Mouse (Mus musculus) heart, postnatal 36 days (tissue): ENCODE measurements around the gene Thap2. TPM values are rescaled to one million over a fixed set of nuclear protein-coding genes. Genes with fewer than 3 reads are reported as not detected.

Experiments
- DNase-seq, 2 experiments: peaks; one replicate each; pipeline ENCODE4 v3.0.0; 2021 to 2022
- intact Hi-C: fragments of 180-260 bp; cut with DNase I; formaldehyde crosslinking; loops from one replicate; pipeline ENCODE4 v1.15.1; 2025
- total RNA-seq, 2 experiments: library from RNA; stranded (reverse); gene quantifications; 2 replicates each; pipeline ENCODE4 v1.2.3; 2021

Thap2 gene
- 1 to 10 TPM; 6.0 to 8.2 TPM for total RNA-seq

DNA sequence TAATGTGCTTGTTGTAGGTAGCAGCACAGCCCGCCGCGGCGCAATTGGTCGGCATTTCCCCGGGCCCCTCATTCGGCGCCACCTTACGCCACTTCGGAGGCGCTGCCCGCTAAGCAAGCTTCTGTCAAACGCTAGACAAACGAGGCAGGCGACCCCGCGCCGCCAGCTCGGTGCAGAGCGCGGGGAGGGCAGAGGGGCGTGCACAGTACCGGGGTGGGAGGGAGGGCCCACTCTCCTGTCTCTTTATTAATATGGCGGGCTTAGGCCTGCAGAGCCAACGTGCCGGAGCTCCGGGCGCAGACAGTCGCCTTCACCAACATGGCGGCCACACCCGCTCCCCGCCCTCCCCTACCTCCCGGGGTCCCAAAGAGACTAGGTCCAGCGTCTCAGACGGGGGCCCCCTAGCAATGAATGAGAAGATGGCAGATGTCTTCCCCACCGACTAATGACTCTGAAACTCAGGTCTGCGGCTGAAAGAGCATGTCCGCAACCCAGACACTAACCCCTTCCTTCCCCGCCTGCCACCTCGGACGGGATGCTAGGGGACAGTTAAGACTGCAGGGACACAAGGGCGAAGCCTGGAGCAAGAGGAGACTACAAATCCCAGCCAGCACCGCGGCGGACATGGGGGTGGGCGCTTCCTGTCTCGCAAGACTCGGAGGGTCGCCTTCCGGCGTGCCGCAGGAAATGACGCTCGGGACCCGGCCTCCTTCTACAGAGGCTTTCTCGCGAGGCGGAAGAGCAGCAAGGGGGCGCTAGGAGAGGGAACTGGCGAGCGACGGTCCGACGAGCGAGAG is at the start of gene Thap2, which contains the start of gene Zfc3h1:
Gene Thap2 (minus strand): TSS at position 223 of the 797 bp plus-strand sequence.
Gene Zfc3h1 (plus strand): TSS at position 739 of the 797 bp plus-strand sequence.
- intact Hi-C loops = loop anchor here (1.0 to 5.0 kb wide), 4 partner anchors 22 to 132 kb away; partner anchors contain the start of genes Rab21, Tbc1d15 and Tmem19
- peak; percentile 95 for DNase-seq

DNA sequence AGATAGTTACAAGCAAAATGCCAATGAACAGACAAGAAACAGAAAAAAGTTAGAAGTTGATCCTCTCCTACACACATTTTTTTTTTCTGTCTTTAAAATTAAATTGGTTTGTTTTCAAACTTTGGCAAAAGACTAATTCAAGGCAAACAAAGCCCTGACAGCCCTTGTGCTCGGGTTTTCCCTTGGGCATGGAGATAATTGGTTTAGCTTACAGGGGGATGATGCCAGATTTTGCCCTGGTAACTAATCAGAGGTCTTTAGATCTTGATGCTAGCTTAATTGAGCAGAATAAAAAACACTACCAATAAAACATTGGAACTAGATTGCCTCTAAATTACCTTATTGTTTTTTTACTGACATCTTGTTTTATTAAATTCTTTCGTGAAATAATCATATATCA is 41.1 kb upstream of the Thap2 start:
- intact Hi-C loops = no loop called here
- no peak for DNase-seq

GRCm38 (mm10) chr10:115421976-115422375 is 37.7 kb upstream of the Thap2 start:
- DNase-seq = no peak
- intact Hi-C loops = loop anchor here (2.0 kb wide), 1 partner anchor 15 kb away; no protein-coding TSS in a partner anchor

GRCm38 (mm10) chr10:115414056-115414455 is 29.8 kb upstream of the Thap2 start:
- intact Hi-C loops = no loop called here
- no peak for DNase-seq

DNA sequence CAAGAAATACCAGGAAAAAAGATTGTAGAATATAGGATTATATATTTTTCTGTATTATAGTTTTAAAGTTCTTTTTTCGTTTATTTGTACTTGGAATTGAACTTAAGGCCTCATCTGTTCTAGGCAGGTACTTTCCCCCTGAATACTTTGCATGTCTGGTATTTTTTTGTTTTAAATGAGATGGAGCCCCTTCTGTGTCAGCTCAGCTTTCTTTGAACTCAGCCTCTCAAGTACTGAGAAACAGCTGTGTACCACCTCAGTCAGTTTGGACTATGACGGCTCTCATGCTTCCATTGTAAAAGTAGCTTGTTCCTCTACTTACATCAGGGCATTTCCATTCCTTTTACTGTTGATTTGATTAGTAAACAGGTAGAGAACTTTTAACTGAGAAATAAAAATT is 29.3 kb upstream of the Thap2 start:
- DNase-seq = no peak
- intact Hi-C loops = no loop called here

DNA sequence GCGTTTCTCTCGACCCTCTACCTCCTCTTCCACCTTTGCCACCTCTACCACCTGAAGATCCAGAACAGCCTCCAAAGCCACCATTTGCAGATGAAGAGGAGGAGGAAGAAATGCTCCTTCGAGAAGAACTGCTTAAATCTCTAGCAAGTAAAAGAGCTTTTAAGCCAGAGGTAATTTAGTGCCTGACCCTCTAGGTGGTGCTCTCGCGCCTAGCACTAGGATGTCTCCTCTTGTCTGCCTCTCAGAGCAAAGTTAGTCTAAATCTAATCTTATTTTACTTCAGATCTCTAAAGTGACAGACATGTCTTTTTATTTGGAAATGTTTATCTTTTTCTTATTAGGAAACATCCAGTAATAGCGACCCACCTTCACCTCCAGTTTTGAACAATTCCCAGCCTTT is 22.1 kb upstream of the Thap2 start:
- intact Hi-C loops = loop anchor here (2.0 kb wide), 2 partner anchors 14 to 210 kb away; no protein-coding TSS in a partner anchor

DNA sequence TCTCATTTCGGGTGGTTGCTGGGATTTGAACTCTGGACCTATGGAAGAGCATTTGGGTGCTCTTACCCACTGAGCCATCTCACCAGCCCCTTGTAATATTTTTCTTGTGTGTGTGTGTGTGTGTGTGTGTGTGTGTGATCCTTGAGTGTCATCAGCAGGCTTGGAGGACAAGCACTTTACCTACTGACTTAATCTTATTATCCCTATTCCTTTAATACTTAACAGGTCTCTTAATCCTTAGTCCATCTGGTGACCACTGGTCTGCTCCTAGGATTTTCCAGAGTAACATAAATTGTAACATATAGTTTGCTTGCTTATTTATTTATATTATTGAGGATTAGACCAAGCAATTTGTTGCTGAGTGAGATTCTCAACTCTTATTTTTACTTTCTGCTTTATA is 7.7 kb upstream of the Thap2 start:
- DNase-seq = no peak
- intact Hi-C loops = no loop called here

More for the DNA sequence above, 22.1 kb upstream of the Thap2 start:
- DNase-seq = peak; percentile 42 to 52

DNA sequence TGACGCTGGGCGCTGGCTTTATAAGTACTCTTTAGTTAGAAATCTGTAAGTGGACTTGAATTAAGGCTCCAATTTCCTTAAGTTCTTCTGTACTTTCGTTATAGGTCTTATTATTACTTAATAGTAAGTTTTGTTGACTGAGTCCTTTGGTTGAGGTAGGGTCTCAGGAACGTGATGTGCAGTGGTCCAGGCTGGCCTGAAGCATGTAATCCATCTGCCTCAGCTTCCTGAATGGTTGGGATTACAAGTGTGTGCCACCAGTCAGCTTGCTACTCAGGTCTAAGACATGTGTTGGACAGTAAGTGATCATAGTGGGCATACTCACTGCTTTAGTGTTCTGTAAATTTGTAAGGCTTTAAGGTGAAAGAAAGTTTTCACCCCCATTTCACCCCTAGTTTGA is 6.8 kb upstream of the Thap2 start:
- intact Hi-C loops = no loop called here

DNA sequence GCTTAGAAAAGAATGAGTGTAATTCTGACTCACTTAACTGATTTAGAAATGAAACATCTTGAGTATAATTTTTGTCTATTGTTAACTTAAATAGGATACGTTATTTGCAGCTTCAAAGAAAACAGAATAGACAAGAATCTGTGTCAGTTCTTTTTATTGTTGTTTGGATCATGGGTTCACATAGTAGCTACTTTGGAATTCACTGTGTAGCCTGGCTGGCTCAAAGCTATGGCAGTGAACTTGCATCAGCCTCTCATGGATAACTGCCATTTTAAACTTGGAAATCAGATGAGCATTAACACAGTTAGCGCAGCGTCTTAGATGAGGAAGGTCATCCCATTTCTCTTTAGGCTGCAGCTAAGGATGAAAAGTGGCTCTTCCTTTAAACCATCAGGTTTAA is 3.6 kb upstream of the Thap2 start:
- intact Hi-C loops = loop anchor here (5.0 kb wide), 1 partner anchor 136 kb away; the partner anchor contains the start of gene Tbc1d15

More for the DNA sequence above, 6.8 kb upstream of the Thap2 start:
- no peak for DNase-seq

GRCm38 (mm10) chr10:115385018-115386002 is 1.1 kb upstream of the Thap2 start:
- DNase-seq = peak; percentile 63 to 84
- intact Hi-C loops = loop anchor here (2.0 to 5.0 kb wide), 3 partner anchors 63 to 133 kb away; partner anchors contain the start of genes Rab21 and Tbc1d15

More for the DNA sequence above, 3.6 kb upstream of the Thap2 start:
- DNase-seq = no peak

DNA sequence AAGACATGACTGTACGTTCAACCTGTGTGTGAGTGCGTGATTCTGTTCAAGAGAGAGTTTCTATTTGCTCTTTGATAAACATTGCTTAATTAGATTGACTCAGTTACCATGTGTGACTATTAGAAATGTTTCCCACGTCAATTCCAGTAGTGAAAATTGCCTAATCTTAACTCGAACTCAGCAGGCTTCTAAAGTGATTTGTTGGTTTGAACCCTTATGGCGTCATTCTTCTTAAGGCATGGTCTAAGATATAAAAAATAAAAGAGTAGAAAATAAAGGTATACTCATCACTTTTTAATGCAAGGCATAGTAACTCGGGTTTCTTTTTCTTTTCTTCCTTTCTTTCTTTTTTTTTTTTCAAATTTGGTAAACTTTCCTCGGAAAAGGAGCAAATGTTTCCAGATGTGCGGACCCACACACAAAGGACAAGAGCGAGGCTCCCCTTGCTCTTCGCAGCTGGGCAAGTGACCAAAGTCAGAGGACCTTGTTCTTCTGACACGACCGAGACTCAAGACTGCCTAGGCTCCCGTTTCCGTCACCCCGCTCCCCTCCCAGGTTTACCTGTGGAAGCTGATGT is 511 bp downstream of the Thap2 start:
- no peak for DNase-seq

DNA sequence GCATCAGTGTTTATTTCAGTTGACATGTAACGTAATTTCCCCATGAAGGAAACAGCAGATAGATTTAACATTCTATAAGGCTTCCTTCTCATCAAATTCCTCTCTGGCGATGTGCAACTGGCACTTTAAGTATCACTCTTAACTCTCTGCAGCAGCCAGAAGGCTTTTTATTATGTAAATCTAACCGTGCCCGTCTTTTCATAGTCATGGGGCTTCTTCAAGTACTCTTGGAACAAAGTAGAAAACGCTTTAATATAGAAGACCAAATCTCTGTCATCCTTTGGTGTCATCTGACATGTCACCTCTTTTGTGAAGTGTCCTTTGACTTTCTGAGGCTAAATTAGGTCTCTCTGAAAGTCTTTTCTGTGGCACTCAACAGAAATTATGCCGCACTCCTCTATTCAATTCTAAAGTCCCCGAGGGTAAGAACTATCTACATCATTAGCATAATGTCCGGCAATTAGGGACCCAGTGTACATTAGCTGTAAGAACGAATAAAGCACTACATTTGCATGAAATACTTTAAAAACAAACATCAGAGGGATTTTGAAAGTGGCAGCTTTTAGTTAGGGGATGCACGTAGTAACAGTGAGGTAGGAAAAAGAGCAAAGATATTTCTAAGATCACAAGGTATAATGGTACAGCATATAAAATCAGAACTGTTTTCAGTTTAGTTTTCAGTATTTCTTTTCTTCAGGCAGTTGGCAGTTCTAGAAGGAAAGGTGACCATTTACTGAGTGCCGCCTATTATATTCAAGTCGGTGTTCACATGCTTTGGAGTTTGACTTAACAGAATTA is 1.2 kb downstream of the Thap2 start:
- no peak for DNase-seq
- intact Hi-C loops = no loop called here

More for the DNA sequence above, 511 bp downstream of the Thap2 start:
- intact Hi-C loops = loop anchor here (1.0 to 2.0 kb wide), 3 partner anchors 21 to 69 kb away; partner anchors contain the start of genes Rab21 and Tmem19

DNA sequence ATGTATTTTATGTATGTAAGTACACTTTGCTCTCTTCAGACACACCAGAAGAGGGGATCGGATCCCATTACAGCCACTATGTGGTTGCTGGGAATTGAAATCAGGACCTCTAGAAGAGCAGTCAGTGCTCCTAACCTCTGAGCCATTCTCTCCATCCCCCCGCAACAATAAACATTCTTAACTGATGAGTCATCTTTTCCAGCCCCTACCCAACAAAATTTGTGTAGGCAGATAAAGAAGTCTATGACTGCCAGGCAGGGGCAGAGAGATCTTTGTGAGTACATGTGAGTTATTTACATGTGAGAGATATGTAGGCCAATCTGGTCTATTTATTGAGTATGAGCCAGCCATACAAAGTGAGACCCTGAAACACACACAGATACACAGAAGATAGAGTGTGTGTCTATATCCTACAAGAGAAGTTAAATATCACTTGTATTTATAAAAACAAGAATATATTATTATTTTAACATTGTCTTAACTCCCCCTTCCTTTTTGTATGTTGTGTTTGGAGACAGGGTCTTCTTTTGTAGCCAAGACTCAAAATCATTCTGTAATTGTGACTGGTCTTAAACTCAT is 2.6 kb downstream of the Thap2 start:
- DNase-seq = no peak
- intact Hi-C loops = no loop called here

- intact Hi-C loops = loop anchor here (5.0 kb wide), 1 partner anchor 111 kb away; the partner anchor contains the start of gene Tbc1d15
- DNase-seq = no peak
Measured at GRCm38 (mm10) chr10:115363151-115363550, 21.1 kb downstream of the Thap2 start.

DNA sequence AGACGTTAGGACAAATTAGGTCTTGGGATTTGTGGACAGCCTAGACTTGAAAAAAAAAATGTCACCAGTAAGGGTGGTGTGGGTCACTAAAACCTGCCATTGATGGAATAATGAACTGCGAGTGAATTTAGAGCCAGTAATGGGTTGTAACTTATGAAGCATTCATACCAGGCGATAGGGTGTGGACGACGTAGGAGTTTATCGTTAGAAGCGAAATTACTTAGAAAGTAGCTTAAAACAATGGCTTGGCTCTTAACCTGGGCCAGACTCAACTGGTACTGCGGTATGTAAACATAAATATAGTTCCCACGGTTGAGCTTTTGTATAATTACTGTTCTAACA is 21.6 kb downstream of the Thap2 start:
- DNase-seq = no peak
- intact Hi-C loops = loop anchor here (1.0 to 5.0 kb wide), 2 partner anchors 22 to 110 kb away; partner anchors contain the start of genes Tbc1d15, Thap2 and Zfc3h1

- peak; percentile 95 to 97 for DNase-seq
- intact Hi-C loops = loop anchor here (1.0 to 5.0 kb wide), 3 partner anchors 22 to 110 kb away; partner anchors contain the start of genes Tbc1d15, Thap2 and Zfc3h1
Measured at GRCm38 (mm10) chr10:115361840-115362622, 22.2 kb downstream of the Thap2 start, which contains the start of gene Tmem19. Tmem19 (minus strand) TSS chr10:115362501.

GRCm38 (mm10) chr10:115359066-115359465 is 25.2 kb downstream of the Thap2 start:
- DNase-seq = no peak
- intact Hi-C loops = no loop called here
